Mouse (Mus musculus): ENCODE results near the gene Zfhx3.
"Not testable (repeated sequence)": the region's sequence is repeated elsewhere in the genome, so short reads cannot be mapped to it uniquely, and the experiment has no call there.

Zfhx3 gene

DNA sequence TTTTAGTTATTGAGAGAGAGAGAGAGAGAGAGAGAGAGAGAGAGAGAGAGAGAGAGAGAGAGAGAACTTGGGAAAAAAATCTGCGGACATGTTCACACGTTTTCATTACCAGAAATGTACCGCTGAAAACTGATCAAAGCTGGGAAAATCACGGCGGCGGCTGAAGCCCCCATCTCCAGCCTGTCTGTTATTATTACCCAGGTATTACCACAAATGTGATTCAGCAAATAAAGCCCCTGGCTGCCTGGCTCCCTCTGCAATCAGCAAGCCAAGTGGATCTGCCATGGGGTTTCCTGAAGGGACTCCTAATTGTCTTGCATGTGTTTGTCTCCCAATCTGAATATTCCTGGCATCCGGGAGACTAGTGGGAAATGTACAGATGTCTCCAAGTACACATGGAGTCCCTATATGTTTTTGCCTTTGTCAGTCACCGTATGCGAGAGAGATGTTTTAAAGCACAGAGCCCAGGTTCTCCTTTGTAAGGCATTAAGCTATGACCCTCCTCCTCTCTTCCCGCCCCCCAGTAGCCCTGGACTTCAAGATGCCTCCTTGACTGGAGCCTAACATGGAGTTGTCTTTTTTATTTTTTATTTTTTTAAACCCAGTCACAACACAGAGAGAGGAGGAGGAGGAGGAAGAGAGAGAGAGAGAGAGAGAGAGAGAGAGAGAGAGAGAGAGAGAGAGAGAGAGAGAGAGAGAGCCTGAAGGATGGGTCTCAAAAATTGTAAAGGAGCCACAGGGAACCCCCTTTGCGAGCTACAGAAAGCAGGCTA, at the start of gene Zfhx3:
Gene Zfhx3, plus strand, starts transcription at position 723 of the 773 bp plus-strand sequence.
- no peak for DNase-seq (ENCODE audit: low read depth, low spot score)

DNA sequence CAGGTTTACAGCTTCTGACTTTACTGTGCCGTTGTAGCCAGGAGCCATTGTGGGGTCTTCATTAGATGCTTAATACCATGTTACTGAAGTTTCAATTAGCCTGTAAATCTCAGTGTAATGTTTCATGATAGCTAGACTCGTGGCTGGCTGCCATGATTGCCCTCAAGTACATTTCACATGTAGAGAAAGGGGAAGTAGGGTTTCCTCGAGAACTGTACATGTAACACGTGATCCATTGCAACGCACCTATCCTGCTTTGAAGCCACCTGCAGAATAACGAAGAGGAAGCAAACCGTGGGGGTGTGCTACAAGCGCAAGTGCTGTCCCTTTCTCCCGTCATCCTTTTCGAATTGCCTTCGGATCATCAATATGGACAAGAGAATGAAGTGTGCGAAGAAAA, 23.5 kb upstream of the Zfhx3 start:
- DNase-seq (ENCODE audit: low read depth, low spot score): no peak

DNA sequence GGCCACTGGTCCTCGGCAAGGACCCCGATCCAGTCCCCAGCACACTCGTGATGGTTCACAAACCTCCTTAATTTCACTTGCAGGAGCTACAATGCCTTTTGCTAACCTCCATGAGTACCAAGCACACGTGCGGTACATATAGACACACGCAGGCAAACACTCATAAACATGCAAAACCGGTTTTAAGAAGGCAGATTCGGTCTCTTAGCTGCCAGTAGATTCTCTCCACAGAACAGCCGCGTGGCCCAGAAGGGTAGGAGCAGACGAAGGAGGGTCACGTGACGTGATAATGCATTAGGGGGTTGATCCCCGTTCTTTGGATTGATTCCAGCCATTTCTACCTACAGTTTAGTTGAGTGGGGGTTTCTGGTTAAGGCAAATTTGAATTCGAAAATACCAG, 16.3 kb upstream of the Zfhx3 start:
- DNase-seq (ENCODE audit: low read depth, low spot score): no peak

DNA sequence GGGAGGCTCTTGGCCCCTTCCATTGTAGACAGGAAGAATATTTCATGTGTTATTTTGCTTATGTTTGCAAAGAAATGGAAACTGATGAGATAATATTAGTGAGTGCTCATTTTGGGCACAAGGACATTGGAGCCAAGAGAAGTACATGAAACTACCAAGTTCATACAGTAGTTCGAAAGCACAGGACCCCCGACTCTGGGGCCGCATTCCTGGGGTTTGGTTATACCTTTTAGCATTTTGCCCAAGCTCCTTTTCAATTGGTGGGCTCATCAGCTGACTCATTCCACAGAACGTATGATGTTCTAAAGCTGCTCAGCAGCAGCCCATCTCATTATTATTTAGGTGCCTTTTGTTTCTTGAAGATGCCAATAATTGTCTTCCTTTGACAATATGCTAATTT, 5.7 kb upstream of the Zfhx3 start:
- DNase-seq (ENCODE audit: low read depth, low spot score): no peak

DNA sequence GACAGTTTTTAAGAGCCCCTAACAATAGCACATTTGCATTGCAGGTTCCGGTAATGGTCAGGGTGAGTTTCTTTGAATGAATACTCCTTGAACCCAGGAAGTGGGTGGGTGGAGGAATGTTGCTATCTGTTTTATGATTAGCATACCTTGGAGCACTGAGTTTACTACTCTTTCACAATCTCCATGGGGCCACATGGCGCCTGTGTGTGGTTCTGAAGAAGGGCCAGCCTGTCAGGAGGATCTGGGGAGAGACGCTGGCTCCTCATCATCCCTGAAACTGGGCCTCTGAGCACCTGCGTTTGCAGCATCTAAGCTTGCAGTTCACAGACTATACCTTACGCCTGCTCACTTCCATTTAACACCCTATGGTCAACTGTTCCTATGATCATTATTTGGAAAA, 4.2 kb upstream of the Zfhx3 start:
- DNase-seq (ENCODE audit: low read depth, low spot score): not testable (repeated sequence)

DNA sequence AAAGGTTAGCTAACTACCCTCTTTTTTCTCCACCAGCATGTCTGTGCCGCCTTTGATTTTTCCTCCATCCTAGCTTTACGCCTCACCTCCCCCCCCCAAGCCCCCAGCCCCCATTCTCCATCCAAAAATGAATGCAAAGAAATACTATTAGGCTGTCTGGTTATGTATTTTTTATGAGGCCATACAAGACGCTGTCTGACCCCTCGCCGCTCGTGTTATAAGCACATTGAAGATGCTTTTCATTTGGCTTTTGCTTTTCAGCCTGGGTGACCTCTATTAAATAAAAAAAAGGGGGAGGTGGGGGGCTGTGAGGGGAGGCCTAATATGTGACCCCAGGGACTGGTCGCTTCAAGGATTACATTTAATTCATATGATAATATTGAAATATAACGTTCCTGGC, 2.3 kb upstream of the Zfhx3 start:
- no peak for DNase-seq (ENCODE audit: low read depth, low spot score)

DNA sequence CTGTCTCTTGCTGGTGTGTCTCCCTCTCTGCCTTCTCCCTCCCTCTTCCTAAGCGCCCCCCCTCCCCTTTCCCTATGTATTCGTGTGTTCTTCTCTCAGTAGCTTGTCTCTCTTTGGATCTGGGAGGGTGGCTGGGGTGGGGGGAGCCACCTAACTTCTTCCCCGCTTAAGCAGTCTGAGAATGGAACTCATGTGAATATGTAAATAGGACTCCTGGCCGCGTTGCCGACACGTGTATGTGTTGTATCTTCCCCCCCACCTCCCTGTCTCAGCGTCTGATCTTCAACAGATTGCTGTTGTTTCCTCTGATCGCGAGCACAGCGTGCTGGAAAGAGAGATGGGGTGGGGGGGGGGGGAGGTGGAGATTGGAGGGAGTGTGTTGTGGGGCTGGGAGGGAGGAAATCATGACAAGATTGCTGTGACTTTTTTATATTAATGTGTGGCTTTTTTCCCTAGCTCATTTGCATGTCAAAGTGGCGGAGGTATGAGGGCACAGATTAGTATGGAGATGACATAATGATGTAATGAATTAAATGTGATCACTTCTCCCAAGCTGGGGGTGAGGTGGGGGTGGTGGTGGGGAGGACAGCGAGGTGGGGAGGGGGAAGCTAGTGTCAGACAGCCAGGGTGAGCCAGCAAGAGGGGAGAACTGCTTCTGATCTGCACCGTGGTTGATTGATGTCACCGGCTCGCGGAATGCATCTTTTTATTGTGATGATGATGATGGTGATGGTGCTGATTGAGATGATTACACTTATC, 487 bp downstream of the Zfhx3 start:
- DNase-seq (ENCODE audit: low read depth, low spot score): no peak

DNA sequence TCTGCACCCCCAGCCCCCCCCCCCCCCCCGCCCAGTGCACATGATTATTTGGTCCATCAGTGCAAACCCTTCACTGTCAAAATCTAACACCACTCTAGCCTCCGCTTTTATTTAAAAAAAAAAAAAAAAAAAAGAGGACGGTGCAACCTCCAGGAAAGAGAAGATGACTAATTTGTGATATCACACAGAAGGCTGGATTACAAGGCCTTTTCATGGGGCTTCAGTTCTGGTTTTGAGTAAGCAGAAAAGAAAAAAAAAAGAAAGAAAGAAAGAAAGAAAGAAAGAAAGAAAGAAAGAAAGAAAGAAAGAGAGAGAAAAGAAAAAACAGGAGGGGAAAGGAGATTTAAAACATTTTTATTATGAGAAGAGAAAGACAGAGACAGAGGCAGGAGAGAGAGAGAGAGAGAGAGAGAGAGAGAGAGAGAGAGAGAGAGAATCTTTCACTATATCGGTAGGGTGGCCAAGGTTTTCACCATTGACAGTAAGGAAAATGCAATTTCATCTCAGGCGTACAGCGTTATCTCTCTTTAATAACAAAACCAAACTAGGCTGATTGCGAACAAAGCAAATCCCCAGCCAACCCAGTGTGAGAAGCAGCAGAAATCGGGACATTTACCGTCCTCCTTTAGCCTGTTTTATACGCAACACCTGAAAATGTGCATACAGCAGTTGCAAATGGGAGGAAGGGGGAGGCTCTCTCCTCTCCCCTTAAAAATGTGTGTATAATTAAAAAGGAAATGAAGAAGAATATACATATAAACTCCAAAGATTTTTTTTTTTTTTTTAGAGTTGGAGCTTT, 1.3 kb downstream of the Zfhx3 start:
- DNase-seq (ENCODE audit: low read depth, low spot score): no peak

DNA sequence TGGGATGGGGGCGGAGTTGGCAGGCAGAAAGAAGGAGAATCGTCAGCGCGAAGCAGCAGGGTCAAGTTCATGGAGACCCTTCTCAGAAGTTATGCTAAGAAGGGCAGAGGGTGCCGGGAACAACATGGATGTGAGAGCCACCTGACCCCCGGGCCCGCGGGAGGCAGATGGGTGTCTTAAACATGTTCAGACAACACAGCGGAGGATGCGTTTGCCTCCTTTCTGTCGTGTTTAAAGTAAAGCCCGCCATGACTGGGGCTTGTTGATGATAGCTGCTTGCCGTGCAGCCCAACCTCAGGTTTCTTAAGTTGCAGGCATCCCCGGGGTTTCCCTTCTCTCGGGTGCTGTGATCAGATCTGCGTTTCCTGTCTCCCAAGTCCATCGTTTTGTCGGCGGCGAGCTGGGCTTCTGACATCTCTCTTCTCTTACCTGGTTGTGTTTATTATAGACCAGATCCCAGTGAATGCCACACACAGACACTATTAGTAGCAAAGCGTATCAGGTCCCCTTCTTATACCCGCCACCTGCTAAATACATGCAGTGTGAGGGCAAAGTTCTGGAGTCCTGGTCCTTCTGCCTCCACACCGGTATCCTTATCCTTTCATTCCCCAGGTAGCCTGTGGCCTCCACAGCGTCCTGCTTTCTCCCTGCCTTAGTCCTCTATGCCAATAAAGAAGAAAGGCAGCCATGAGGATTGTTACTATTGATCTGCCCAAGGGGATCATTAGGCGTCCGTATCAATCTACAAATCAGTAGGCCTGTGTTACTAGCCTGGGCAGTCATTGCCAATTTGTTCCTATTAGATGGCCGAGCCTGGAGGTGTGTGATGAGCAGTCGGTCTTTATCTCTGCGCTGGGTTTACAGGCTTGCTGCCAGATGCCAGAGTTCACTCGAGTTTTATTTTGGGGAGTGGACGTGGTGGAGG, 2.5 kb downstream of the Zfhx3 start:
- DNase-seq (ENCODE audit: low read depth, low spot score): no peak

DNA sequence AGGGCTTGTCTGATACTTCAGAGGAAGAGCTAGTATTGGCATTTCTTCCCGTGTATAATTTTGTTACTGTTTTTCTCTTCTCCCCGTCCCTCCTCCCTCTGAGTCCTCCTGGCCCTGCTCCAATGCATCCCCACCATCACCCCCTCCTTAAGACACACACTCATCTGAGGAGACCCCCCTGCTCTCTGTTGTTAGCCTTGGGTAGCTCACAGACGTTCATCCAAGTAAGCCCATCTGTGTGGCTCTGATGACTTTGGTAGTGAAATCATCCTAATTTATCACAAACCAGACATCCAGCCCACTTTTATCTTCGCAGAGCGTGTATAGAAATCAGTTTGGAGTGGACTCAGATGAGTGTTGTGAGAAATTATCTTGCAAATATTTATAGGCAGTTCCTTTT, 4.4 kb downstream of the Zfhx3 start:
- DNase-seq (ENCODE audit: low read depth, low spot score): no peak

DNA sequence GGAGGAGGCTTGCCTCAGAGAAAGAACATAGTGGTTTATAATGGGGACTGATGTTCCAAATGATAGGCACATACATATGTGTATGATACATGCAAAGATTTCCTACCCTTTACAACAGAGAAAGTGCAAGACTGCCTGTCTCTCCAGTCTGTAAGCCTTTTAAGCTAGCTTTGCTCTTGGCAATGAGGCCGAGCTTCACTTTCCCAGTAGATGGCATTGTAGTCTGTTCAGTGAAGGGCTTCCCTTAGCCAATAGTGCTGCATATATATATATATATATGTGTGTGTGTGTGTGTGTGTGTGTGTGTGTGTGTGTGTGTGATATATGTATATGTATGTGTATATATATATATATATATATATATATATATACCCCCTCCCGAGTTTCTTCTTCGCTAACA, 13.4 kb downstream of the Zfhx3 start:
- no peak for DNase-seq (ENCODE audit: low read depth, low spot score)

DNA sequence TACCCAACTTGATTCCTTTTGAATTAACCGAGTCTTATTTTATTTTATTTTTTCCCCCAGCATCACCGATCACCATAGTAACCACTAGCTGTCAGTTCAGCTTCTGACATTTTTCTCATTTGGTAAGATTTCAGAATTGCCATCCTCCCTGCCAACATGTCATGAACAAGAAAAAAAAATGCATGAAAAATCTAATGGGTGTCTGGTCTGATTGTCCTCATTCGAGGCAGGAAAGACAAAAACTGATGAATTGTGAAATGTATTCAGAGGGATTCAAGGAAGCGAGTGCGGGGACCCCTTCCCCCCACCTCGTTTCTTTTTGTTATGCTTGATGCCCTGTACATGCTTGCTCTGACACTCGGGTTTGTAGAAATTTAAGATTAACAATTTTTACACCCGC, 15.1 kb downstream of the Zfhx3 start:
- no peak for DNase-seq (ENCODE audit: low read depth, low spot score)

DNA sequence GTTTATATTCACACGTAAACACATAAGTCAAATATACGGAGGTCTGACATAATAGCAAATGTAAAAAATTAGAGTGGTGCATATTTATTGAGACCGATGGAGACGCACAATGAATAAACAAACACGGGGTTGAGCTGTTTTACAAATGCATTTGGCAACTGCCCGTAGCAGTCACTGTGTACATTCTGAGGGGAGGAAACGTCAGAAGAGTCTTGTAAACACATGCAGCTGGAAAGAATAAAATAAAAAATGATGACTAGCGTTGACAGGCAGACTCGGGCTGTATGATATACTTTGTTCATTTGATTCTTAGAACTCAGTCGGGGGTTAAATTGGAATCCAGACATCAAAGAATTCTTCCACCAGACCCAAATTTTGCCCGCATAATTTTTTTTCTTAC, 18.0 kb downstream of the Zfhx3 start:
- no peak for DNase-seq (ENCODE audit: low read depth, low spot score)

DNA sequence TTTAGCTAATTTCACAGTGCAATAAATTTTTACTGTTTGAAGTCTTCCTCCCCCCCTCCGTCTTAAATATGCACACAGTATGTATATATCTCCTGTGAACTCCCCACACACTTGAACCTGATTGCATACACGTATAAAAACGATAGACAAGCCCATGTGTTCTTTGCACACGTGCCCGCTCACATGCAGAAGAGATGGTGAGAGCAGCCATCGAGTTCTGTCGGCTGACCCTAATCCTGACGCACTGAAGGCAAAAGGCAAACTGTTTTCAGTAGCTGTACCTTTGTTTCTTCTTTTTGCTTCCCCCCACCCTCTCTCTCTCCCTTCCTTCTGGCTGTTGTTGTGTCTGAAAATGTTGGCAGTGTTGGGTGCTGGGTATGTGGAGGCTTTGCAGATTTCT, 18.4 kb downstream of the Zfhx3 start:
- DNase-seq (ENCODE audit: low read depth, low spot score): no peak

DNA sequence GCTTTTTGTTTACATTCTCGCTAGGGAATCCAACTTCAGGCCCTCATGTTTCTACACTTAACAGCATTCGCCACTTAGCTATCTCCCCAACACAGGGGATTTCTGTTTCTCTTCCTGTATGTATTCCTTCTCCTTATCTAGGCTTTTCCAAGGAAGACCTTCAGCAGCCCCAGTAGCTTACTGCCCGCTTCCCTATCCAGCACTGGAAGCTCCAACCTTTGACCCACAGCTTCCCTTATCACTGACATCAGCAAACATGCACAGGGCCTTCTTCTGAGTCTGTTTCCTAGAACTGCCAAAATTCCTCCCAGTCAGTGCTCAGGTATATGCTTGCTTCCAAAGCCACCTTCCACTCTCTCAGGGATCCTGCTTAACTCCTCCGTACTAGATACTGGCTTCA, 29.8 kb downstream of the Zfhx3 start:
- no peak for DNase-seq (ENCODE audit: low read depth, low spot score)

DNA sequence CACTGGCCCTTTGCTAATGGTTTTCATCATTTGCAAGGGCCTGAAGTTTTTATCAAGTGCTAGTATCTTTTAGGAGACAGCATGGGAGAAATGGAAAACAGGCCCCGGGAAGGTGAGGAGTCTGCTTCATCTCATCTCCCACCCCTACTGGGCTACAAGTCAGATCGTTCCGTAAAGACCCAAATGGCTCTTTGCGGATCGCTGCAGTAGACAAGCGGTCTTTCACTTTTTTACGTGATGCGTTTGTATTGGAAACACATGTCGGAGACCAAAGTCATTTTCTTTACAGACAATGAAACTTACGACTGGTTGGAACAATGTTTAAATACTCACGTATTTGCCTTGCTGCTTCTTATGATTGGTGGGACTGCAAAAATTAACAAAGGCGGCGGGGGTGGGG, 32.0 kb downstream of the Zfhx3 start:
- DNase-seq (ENCODE audit: low read depth, low spot score): no peak

DNA sequence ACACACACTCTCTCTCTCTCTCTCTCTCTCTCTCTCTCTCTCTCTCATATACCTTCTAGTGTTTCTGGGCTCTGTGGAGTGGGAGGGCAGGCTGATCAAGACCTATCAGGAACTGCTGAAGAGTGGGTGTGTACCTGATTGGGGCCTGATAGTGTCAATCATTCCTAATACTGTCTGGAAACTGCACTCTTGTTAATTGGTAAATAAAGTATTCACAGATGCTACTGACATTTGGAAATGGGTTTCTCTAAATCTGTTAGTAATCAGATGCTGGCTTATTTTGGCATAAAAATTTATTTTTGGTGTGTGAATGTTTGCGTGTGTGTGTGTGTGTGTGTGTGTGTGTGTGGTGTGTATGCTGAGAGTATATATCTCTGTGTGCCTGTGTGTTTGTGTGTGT, 35.8 kb downstream of the Zfhx3 start:
- DNase-seq (ENCODE audit: low read depth, low spot score): no peak

DNA sequence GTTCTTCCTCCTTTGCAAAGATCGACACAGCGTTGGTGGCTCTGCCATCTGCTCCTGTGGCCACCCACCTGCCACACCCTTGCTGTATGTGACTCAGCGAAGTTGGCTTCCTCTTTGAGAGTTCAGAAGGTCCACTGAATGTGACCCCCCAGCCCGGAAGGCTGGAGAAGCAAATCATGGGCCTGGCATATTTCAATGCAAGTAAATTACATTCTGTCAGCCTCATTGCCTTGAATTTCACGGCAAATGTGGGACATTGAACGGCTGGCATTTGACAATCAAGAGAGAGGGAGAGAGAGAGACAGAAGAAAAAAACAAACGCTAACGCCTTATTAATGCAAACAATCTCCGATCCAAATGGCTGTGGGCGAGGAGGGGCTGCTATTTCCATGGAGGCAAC, 38.2 kb downstream of the Zfhx3 start:
- DNase-seq (ENCODE audit: low read depth, low spot score): no peak

DNA sequence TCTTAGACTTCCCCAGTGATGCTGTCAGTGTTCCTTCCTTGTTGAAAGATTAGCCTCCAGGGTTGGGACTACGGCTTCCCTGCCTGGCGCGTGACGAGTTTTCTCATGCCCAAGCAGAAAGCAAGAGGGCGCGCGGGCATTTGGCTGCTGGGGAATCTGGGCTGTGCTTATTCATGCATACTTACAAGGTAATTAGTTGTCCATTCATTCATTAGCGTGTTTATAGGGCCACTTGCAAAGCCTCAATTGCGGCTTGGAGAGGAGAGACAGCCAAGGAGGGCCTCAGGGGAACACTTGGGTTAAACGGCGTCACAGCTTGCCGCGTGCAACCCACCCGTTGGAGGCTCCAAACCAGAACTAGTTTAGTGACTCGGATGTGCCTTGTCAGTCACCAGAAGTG, 44.2 kb downstream of the Zfhx3 start:
- DNase-seq (ENCODE audit: low read depth, low spot score): no peak

DNA sequence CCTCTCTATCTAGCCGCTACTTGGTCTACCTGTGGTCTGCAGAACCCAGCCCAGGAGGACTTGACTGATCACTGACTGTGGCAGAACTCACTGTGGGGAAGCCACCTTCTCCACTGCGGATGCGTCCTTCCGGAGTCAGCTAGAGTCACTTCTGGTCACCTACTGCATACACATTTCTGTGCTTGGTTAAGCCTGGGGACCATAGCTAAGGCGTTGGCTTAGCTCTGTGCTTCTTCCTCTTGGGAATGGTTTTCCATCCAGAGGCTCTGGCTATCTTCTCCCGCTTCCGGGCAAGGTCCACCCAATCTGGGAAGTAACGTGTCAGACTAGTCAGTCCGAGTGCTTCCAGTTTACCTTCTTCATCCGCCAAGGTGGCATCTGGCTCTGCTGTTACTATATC, 56.4 kb downstream of the Zfhx3 start:
- DNase-seq (ENCODE audit: low read depth, low spot score): no peak

DNA sequence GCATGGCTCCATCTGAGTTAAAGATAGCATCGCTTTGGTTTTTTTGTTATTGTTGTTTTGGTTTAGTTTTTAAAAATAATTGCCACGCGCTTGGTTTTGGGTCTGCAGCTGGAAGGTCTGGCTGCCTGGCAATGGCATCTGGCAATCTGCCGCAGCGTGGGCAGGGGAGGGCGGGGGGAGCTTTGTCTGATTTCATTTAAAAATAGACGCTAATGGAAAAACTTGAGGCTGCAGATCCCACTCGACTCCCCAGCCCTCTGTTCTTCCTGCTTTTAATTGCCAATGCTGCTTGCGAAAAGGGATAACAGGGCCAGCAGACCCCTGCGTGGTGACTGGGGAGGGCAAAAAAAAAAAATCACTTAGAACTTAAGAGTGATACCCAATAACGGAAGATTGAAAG, 69.1 kb downstream of the Zfhx3 start:
- no peak for DNase-seq (ENCODE audit: low read depth, low spot score)

All from WW6 (cell line).